Mouse (Mus musculus) embryo, embryonic 11.5 days (tissue): ENCODE measurements around the gene Rftn1.

ENCODE experiments used
- DNase-seq: peaks from one replicate; pipeline ENCODE4 v3.0.0-alpha.2; 2012; ENCODE audit warnings: low read depth, low spot score

The Rftn1 gene

DNA sequence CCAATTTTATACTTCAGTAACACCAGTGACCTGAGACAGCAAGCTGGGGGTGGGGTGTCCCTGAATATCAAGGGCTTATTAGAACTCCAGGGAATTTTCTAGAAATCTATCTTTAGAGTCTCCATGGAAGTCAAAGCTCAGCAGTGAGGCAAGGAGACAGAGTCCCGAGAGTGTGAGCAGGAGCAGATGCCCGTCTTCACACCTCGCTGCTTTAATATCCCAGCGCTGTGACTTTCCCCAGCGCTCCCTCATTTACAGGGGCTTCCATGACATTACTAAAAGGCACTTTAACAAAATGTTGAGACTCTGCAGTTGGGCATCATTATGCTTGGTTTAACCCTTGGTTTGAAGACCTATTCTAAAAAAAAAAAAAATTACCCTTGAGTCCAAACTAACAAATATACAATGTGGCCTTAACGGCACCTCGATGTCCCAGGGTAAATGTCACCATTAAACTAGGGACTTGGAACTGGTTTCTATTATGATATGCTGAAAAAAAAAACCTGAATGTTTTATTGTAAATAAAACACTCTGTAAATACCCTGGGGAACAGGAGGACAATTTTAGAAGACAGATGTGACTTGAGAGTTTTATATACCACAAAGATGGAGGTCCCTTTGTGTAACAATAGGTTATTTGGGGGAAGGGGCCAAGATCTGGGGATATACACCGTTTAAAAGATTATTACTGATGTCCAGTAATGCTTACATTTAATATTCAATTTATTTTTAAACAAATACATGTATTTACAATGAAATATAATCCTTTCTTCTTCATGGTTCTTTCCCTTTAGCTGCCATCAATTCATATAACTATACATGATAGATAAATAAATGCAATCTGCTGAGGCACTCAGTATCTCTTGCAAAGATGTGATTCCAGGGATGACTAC lies 123.4 kb downstream of the Rftn1 start:
- no peak for DNase-seq

DNA sequence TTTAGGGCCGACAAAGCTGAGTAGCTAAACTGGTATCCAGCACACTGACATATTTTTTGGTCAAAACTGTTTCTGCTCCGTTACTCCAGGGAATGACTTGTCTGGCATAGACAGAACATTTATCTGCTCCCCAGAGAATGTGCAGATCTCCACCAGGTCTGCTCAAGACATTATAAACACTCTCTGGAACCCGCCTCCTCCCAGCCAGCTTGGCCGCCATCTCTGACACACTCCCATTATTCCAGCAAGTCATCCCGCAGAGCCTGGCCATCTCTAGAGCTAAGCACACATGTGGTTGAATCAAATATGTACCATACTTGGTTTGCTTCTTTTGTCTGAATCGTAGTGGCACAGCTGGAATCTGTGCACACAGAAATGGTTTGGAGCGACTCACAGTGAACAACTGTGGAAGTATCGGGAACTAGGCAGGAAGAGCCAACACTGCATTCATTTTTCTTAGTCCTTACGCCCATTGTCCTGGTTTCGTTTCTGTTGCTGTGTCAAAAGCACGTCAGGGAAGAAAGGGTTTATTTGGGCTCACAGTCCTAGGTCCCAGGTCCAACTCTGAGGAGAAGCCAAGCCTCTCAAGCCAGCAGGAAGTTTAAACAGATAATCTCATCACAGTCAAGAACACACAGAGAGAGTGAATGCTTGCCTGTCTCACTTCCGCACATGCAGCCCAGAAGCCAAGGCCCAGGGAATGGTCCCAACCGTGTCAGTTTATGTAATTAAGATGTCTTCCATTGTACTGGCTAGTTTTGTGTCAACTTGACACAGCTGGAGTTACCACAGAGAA lies 126.4 kb downstream of the Rftn1 start:
- no peak for DNase-seq

DNA sequence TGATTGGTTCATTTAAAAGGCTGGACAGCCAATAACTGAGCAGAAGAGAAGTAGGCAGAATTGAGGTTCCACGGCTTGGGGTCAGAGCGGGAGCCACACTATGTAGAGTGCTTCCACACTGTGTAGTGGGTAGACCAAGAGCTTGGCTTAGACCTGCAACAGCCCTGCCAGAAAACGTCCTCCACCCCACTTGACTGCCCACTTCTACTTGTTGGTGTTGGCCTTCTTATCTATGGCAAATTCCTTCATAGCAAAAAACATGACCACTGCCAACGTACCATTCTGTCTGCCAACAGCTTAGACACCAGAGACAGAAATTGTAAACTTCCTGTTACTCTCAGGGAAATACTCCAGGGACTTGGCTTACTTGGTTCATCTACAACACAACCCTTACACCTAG lies 127.8 kb downstream of the Rftn1 start:
- no peak for DNase-seq

DNA sequence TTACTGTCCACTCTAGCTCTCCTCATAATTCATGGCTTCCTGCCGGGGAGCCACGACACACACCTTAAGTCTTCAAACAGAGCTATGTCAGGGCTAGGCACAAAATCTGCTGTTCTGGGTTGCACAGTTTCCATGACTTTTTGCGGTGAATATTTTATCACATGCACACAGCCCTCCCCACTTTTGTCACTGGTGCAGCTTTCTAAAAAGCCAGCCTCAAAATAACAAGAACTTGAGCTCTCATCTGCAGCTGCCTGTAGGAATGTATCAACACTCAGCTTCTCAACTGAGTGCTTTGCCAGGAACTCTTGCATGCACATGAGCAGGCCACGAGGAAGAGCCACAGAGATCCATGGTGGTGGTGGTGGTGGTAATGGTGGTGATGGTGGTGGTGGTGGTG lies 129.0 kb downstream of the Rftn1 start:
- no peak for DNase-seq

DNA sequence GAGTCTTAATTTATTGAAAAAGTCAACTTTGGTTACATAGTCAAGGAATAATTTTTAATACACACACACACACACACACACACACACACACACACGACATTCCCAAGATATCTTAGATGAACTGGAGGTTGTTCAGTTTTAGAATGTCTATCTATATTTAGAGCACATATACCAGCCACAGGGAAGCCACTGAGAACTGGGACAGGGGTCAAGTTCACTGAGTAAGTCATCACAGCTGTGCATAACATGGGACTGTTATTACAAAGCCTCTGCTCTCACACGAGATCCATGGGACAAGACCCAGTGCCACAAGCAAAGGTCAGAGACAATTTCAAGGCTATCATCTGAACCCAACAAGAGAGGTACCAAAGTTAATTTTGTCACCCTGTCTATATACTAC lies 130.3 kb downstream of the Rftn1 start:
- DNase-seq = no peak

DNA sequence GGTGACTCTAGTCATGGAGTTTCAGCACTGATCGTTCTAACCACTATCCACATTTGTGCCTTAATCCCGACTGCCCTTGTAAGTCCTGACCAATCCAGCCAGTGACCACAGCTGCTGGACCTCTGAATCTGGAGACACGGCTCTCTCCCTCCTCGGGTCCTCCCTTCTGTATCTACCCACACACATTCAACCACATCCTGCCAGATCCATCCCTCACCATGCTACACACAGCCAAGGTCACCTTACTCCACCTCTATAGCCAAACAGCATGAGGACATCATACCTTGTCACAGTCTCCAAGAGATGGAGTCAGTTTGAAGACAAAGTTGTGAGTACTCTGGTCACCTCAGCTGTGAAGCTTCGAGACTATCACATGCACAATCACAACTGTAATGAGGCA lies 131.1 kb downstream of the Rftn1 start:
- no peak for DNase-seq

DNA sequence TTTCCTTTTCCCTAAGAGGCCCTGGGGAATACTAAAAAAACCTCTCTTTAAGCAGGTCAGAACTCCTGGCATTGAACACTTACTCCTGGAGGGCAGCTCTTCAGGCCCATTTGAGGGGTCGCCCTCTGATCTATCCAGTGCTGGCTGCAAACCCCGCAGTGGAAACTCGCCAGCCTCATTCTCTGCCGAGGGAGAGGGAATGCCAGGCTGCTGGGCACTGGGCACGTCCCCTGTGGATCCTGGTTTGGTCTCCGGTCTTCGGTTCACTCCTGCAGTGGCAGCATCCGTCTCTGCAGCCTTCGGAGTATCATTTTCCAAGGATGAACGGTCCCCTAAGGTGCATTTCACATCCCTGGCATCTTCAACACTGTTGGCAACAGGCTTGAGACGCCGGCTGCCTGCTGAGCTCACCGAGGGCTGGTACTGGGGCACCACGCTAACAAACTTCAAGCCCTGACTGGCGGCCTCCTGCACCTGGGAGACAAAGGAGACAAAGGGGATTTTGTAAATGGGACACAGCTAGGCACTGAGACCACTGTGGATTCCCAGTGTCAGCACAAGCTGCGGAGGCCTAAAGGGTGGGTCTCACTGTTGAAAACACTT lies 135.2 kb downstream of the Rftn1 start:
- DNase-seq = no peak

DNA sequence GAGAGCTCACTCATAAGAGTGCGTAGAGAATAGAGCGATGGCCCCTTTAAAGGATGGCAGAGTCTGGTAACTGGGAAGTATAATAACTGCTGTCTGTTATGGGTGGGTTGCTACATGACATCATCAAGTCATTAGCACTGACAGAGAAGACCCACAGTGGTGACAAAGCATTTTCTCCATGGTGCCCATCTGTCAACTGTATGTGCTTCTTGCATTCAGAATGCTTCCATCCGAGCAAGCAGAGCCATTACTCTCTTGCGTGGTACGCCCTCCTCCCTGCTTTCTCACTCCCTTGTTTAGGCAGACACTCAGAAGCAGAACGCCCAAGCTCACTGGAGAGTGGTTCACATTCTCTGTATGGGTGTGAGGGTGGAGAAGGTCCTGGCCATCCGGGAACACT lies 135.9 kb downstream of the Rftn1 start:
- no peak for DNase-seq

DNA sequence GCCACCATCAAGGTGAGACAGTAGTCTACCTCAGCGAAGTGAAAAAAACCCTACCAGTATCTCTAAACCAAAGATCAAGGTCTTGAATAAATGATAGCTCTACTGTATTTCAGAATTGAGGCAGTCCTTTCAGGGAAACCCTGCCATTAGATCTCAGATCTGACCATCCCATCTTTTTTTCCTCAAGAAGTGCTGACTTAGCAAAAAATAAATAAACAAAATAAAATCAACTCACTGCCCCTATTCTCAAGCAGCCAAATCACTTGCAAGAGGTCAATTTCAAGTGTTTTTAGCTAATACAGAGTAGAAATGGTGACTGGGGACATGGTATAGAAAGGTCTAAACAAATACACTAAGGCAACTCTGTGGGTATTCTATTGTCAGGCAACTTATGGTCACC lies 136.5 kb downstream of the Rftn1 start:
- no peak for DNase-seq

DNA sequence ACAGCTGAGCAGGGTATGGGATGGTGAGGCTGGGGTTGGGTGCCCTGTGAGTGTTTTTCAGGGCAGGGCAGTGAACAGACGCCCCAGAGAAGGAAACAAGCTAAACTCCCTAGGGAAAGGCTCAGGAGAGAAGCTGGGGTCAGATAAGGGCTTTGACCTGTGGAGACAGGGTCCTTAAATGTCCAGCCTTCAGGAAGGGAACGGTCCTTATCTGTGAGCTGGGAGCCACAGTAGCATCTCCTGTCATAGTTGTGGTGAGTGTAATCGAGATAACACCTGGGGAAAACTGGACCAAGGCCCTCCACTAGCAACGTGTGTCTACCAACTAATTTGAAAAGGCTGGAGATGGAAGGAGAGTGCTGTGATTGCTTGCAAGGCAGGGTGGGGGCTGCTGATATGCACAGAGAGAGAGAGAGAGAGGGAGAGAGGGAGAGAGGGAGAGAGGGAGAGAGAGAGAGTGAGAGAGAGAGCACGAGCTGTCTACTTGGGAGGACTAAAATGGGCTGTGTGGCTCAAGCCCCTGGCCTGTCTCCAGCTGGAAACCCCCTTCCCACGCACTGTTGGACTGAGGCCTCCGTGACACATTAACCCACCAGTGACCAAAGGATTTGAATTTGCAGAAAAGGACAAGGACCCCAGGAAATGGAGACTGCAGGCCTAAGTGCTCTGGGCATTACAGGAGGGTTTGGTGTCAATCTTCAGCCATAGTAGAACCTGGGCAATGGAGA lies 137.6 kb downstream of the Rftn1 start:
- DNase-seq = no peak

DNA sequence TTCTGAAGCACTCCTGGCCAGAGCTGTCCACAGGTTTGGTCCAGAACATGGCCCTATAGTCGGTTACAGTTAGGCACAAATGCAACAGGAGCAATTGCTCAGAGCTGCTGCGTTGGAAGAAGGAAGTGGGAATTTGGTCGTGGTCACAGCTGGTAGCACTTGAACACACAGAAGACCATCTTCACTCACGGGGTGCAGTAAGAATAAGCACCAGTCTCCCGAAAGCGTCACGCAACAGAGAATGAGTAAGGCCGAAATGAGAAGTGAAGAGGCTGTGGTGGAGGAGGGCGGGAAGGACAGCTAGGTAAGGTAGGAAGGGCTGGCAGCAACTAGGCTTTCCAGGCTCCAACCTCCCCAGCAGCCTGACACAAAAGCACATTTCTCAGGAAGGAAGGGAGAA lies 140.0 kb downstream of the Rftn1 start:
- no peak for DNase-seq

DNA sequence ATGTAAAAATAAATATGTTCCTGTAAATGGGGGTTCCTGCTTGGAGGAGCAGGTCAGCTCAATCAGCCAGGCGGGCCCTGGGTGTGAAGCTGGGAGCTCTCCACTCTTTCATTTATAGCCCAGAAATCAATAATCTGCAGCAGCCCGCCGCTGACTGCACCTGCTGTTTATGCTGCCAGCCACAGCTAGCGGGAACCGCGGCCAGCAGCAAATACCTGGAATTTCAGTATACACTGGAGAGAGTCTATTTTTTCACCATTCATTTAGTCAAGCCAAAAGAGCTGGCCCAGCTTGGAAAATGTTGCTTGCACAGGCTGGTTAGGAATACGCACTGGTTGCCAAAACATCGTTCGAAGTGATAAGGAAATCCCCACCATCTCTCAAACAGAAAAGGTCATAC lies 142.3 kb downstream of the Rftn1 start:
- no peak for DNase-seq

DNA sequence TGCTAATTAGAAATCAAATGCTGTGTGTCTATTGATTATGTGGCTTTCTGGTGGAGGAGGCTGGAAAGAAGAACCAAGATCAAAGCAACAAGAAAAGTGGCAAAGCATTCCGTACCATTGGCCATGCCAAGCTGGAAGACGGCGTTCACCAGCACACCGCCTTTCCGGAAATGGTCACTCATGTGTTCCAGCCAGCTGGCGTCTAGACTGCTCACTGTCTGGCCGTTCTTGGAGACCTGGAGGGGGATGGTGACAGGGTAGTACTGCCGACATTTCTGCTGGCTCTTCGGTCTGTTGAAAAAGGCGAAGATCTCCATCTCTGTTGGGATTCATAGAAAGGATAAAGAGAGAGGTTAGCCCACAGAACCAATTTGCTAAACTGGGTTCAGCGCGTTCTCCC lies 143.3 kb downstream of the Rftn1 start:
- DNase-seq = no peak

DNA sequence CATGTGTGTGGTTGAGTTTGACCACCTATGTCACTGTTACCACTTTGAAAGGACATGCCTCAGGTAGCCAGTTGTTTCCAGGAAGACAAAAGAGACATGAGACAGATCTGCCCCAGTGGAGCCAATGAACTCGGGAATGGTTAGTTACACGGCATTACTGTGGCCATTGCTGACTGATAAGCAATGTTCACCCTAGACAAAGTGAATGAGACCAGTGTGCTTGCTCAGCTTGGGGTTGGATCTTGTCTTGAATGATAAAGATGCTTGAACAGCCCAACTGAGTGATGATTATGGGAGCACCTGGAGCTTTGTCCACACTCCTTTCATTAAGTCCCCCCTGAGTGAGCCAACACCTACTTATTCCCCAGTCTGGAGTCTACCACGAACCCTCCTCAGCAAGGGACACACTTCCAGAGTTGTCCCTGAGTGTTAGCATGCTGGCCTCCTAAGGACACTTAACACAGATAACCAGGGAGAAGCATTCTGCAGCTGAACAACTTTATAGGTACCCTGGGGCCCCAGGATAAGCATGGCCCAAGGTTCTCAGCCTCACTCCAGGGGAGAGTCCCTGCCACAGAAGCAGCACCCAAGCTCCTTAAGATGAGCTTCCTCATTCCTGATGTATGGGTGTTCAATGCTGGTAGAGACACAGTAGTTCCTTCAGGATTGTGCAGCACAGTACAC lies 149.6 kb downstream of the Rftn1 start:
- DNase-seq = no peak

DNA sequence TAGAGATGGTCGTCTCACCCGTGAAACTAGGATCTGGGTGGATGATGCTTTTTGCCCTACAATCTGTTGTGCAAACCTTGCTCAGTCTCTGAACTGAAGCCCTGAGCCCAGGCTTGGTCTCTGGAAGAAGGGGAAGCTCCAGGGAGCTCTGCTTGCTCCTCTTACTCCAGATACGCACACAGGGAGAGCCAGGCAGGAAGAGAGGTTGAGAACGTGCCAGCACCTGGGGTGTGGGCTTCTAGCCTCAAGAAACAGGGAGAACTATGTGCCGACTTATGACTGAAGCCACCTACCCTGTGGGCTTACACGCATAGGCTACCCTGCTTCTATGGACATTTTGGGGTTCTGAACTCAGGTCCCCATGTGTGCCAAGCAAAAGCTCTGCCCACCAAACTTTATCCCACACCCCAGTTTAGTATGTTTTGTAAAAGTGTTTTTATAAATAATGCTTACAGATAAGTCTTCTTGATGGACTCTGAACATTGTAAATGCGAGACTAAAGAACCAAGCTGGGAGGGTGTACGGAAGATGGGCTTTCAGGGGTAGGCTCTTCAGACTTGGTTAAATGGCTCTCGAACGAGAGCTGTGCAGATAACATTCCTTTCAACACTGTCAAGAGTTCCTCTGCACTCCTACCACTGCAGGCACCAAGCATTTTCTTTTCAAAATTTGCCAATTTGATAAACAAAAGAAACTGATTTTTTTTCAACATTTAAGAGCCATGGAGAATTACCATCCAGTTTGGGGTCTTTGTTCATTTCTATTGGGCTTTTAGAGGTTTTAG lies 152.4 kb downstream of the Rftn1 start:
- no peak for DNase-seq

DNA sequence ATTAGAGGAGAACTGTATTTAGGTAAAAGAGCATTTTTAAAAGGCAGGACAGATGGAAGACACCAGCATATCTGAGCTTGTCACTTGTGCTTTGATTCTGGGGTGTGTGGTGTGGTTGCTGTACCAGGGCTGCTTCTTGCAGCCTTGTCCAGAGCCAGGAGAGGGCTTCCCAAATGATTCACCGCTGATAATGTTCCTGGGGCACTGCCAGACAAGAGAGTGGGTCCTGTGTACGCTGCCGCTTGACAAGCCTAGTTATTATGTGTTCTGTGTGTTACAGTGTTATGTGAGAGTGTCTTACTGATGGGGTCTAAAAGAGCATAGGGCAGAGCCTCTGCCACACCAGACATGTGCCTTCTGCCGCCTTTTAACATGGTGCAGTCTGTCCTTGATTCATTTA lies 153.1 kb downstream of the Rftn1 start:
- no peak for DNase-seq

DNA sequence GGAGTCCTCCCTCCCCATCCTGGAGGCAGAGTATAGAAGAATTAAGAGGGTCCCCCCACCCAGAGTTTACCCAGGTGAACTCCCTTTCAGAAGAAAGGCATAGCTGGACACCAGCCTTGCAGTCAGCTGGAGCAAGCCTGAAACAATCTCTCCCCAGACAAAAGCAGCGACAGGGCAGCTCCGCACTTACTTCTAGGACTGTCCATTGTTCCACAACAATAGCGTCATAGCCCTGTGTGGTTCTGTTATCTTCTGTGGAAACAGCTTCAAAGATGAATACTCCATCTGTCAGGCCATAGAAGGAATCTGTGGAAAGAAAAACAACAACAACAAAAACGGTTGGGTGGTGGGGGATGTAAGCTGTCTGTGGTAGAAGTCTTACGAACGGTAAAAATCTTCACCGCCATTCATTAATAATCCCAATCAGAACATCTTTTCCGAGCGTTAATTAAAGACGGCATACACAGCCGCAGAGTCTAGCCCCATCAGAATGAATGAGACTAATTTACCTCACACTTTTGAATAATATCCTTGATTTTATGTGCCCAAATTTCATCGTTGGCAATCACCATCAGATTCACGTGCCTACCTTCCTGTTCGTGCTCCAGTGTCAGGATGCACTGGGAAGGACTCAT lies 153.6 kb downstream of the Rftn1 start:
- DNase-seq = no peak

DNA sequence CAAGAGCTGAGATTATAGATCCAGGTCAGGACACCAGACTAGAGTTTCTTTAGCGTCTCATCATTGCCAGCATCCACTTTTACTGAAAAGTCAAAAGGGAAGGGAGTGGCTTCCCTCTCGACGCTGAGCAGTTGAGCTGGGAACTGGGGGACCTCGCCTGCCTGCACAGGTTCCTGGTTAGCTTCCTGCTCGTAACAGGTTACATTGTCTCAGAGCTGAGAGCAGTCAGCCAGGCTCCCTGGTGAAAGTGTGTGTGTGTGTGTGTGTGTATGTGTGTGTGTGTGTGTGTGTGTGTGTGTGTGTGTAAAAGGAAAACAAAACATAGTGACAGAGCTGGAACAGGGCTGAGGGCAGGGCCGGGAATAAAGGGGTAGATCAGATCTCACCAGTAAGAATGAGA lies 156.8 kb downstream of the Rftn1 start:
- DNase-seq = no peak

DNA sequence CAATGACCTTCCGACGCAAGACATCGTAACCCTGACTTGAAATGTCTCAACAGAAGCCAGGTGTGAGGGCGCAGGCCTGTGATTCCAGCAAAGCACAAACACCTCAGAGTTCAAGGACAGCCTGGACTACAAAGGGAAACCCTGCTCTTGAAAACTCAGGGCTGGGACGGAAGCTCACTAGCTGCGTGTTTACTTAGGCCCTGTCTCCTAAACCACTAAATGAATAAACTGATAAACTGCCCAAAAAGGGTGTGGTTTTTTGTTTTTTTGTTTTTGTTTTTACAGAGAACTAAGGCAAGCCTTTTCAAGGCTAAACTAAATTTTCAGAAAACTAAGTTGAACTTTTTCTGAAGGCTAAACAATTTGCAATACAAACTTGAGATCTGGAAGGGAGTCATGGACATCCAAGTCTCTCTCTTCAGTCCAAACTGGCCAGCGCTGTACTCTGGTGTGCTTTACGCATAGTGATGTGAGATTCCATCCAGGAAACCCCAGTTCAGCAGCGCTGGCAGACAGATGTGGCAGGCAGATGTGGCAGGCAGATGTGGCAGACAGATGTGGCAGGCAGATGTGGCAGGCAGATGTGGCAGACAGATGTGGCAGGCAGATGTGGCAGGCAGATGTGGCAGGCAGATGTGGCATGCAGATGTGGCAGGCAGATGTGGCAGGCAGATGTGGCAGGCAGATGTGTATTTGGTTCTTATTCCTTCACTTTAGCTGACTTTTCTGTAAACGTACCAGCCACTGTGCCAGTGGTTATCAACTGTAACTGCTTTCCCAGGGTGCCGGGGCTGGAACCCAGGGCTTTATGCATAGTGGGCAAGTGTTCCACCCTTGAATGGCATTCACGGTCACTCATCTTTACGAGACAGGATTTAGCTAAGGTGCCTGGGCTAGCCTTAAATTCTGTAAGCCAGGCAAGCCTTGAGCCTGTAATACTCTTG lies 158.7 kb downstream of the Rftn1 start:
- DNase-seq = no peak
